Mouse (Mus musculus): ENCODE results near the gene Scn3a.

- TF ChIP-seq CTCF (IDR thresholded peaks at IDR 0.05; ENCODE audit: borderline replicate concordance, insufficient read depth, low read length) (no peak), POLR2A (IDR thresholded peaks at IDR 0.05; ENCODE audit: low read depth, low read length) (no peak)
Measured at GRCm38 (mm10) chr2:65436917-65437316, 130.5 kb downstream of the Scn3a start.

All from embryonic fibroblast, embryonic 13.5 days (primary cell).